Mouse (Mus musculus) lung, postnatal 14 days (tissue): ENCODE measurements around the gene Iqce.
A peak's percentile ranks its signal among the peaks of the same experiment; 100 is the strongest.

ENCODE experiments used
- DNase-seq: peaks from one replicate; pipeline ENCODE4 v3.0.0; 2021

Gene Iqce

DNA sequence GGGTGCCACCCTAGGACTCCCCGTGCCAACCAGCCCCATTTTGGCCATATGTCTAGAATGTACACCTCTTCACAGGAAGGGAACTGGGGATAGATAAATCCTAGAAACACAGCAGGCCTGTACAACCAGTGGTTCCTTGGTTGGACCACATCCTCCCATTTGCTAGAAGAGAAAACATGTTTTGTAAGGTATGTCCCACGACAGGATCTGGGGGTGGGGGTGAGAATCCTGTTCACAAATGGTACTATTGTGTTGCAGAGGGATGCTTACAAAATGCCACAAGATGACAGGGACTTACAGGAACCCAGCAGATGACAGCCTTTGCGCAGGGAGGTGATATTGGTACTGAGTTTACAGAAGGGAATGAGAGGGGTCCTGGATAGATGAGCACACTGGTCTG is 64.2 kb downstream of the Iqce start:
- DNase-seq = no peak

DNA sequence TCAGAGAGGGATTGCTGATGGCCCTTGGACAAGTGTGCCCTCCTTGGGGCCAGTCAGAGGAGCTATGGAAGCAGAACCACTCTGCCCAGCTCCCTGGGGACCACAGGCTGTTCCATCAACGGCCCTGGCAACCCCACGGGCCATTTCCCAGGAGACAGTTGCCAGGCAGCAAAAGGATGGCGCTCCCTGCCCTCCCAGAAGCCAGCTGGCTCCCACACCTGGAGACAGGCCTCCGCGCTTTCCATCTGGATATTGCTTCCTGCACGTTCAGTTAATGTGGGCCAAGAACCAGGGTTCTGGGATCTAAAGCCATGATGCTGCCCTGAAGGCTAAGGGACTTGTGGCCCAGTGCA is 65.1 kb downstream of the Iqce start:
- no peak for DNase-seq

DNA sequence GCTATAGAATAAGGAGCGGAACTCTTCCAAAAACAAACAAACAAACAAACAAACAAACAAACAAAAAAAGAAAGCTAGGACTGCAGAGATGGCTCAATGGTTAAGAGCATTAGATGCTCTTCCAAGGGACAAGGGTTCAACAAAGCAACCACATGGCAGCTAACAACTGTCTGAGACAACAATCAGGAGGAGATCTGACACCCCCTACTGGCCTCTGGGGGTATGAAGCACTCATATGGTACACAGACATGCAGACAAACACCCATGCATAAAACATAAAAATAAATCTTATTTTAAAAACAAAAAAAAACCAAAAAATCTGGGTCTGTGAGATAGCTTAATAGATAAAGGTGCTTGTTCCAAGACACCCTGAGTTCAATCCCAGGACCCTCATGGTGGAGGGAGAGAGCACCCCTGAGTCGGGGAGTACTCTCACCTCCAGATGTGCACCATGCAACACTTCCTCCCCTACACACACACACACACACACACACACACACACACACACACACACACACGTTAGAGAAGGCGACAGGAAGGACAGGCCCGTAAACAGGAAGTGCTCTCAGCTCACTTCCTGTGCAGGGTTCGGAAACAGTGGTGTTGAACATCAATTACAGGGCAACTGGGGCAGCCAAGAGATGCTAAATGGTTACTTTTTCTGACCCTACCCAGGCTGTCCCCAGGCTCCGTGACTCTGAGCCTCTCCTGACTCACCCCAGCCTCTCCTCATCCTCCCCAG is 65.7 kb downstream of the Iqce start:
- no peak for DNase-seq

DNA sequence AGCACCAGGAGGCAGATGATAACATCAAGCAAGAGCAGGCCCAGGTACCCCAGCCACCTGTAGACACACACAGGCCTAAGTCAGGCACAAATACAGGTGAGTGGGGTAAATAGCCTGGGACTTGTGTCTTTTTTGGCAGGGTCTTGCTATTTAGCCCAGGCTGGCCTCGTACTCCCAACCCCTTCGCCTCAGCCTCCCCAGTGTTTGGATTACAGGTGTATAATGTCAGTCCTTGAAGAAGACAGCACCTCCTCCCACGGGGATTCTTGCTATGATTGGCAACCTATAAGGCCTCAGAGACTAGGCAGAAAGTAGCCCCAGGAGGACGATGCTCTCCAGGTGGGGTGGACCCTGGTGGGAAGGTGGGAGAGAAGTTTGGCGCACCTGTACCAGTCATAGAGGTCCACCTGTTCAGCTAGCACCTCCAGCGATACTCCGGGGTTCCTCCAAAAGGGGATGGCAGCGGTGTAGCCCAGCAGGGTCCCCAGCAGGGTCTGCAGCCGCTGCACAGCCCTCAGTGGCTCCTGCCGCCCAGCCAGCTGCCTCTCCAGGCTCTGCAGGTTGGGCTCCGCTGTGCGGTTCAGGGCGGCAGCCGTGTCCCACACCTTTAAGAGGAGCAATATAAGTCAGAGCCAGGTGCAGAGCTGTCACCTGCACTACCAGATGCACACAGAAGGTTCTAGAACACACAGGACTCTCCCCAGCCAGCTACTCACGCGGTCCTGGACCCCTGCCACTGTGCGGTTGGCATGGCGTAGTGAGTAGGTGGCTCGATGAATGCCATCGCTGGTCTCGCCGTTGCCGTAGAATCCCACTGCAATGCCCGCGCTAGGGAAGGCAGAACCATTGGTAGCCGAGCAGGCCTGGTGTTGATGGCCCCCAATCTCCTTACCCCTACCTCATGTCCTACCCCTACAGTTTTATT is 67.1 kb downstream of the Iqce start:
- no peak for DNase-seq

DNA sequence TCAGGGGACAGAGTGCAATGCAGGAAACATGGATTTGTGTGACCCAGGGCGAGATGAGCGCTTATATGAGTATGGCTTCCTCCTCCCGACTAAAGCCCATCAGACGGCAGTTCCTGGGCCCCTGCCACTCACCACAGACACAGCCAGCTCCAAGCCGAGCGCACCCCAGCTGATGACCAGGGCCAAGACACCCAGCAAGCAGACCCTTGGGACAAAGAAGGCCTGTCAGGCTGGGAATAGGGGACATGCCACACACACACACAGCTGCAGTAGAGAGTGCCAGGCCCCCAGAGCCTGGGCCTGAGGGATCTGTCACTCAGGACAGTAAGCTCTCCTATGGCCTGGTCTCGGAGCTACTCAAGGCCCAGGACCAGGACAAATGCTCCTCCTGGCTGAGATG is 68.7 kb downstream of the Iqce start:
- DNase-seq = no peak

DNA sequence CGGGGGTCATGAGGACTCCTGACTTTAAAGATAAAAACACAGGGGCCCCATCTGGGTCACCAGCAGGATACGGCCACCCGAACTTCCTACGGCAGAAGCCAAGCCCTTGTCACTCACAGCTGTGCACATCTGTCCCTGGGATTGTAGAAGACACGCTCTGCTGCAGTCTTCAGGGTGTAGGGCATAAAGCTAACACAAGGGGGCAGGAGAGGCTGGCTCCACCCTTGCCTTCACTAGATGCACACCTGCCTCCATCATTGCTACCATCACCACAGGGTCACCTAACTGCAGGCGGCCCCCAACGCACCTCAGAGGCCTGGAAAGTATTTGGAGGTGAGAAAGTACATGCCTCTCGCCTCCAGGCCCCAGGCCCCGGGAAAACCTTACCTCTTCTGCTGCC is 73.2 kb downstream of the Iqce start:
- no peak for DNase-seq

DNA sequence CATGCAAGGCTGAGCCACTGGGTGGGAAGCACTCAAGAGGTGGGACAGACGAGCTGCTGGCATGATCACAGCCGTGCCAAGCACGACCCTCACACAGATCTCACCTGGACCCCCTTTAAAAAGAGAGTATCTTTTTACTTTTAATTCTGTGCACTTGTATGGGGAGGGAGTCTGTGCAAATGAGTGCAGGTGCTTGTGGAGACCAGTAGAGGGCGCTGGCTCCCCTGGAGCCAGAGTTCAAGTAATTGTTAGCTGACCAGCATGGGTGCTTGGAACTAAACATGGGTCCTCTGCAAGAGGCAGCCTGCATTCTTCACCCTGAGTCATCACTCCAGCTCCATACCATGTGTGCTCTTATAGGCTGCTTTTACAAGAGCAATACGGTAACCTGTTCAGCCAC is 74.6 kb downstream of the Iqce start:
- DNase-seq = no peak

DNA sequence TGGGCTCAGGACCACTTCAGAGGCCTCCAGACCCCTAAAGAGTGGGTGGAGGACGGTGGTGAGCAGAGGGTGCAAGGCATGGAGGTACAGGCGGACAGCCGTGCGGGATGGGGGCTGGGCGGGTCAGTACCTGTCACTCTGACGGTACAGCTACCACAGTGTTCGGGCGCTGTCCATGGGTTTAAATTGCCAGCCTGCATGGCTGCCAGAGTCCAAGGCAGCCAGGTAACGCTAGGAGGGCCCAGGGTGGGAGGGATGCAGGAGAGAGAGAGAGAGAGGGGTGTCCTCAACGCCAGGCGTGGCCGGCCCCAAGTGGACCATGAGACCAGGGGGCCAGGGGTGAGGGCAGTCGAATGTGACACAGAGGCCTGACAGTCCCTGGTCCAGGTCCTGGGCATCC is 77.2 kb downstream of the Iqce start:
- no peak for DNase-seq

DNA sequence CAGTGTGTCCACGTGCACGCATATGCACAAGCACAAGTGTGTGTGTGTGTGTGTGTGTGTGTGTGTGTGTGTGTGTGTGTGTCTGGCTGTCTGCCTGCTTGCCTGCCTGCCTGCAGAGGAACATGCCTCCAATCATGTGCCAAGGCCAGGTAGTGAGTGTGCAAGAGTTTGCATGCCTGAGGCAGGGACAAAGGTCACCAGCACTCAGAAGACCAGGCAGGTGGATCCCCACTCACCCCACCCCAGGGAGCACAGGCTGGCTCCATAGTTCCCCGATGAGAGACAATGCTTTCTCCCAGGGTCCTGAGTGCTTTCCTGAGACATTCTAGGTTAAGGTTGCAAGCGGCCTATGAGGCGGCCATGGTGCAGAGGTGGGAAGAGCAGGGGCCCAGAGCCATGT is 77.9 kb downstream of the Iqce start:
- DNase-seq = no peak

DNA sequence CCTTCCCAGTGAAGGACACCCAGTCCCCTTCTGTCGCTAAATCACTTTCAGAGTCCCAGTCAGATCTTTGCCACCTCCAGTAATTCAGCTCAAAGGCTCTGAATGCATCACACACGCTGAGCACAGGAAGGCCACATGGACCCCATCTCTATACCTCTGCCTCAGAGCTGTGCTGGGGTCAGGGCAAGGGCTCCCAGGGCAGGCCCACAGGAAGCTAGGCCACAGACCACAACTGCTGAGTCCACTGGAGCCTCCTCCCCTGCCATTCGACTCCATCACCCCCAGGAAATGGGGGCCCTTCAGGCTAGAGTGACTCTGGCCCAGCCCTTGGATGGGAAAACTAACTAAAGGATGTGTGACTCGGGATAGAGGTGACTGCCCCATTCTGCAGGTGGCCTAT is 78.4 kb downstream of the Iqce start:
- DNase-seq = no peak

DNA sequence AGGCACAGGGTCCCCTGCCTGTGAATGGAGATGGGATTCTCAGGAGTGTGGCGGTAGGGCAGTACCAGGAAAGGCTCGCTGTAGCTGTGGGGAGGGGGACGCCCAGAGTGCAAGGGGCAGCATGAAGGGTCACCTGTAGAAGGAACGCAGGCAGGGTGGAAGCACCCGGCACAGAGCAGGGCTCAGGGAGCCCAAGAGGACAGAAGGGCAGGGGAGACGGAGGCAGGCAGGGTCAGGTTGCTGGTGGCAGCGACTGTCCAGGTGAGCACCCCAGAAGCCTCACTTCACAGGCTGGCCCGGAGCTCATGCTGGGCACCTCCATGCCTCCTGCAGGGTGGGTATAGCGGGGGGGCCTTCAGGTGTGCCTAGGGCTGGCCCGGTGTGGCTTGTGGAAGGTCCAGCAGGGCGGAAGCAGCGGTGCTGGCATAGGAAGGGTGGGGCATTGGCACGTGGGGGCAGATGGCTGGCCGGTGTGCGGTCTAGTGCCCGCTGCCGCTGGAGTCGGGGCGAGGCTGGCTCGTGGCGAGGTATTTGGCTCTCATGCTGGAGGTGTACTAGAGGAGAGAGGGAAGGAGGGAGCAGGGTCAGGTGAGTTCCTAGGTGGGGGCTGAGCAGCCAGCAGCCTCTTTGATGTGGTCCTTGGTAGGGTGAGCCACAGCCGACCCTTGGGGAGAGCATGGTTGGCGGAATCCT is 79.1 kb downstream of the Iqce start:
- no peak for DNase-seq

DNA sequence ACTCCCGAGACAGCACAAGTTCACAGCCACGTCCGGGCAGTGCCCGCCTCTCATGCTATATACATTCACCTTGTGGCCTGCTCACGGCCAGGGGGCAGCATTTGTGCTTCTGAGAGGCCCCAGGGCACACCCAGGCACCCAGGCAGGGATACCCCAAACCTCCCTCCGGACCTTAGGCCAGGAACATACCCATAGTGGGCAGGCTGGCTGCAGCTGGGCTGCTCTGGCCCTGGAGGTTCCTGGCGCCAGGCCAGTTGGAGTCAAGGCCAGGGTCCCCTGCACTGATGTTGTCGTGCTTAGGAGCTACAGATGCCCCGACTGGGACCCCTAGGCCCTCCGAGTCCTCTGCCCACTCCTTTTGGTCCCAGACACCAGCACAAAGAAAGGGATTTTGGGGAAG is 80.7 kb downstream of the Iqce start:
- DNase-seq = no peak

DNA sequence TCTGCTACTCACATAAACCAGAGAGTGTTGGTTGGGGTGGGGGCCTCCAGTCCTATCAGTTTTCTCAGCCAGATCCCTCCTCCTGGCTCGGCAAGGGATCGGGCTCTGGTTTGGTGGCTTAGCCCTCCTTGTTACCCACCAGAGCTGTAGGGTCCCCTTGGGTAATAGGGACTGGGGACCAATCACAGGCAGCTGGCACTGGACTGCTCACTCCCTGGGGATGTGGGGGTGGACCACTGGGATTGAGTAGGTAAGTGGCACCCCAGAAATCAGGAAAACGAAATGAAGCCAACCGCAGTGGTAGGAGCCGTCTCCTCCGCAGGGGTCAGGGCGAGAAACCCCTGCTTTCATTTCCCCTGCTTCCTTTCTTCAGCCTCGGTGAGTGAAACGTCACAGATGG is 81.1 kb downstream of the Iqce start:
- DNase-seq = no peak

DNA sequence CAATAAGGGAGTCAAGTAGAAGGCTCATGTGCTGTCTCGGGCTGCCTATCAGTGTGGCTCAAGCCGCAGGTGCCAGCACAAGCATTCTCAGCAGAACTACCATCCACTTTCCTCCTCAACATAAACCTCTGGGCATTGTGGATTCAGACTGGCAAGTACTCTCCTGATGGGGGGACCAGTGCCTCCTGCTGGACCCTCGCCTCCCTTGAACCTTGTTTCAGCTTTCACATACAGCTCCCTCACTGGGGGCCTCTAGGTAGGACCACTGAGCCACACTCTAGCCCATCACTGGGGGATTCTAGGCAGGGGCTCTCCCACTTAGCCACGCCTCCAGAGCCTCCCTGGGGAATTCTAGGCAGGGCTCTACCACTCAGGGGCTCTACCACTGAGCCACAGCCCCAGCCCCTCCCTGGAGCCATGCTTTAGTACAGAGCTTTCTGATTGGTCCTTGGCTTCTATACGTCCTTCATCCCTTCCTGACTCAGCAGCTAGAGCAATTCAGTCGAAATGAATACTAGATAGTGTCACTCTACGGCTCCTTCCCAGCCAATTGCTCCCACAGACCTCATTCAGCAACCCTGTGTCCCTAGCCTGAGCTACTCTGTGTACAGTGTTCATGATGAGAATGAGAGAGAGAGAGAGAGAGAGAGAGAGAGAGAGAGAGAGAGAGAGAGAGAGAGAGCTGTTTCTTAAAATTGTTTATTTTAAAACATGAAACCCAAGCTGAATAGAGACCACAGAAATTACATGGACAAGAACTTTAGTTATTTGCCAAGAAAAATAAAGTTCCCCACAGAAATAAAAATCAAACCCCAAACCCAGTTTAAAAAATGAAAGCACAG is 82.1 kb downstream of the Iqce start:
- no peak for DNase-seq

DNA sequence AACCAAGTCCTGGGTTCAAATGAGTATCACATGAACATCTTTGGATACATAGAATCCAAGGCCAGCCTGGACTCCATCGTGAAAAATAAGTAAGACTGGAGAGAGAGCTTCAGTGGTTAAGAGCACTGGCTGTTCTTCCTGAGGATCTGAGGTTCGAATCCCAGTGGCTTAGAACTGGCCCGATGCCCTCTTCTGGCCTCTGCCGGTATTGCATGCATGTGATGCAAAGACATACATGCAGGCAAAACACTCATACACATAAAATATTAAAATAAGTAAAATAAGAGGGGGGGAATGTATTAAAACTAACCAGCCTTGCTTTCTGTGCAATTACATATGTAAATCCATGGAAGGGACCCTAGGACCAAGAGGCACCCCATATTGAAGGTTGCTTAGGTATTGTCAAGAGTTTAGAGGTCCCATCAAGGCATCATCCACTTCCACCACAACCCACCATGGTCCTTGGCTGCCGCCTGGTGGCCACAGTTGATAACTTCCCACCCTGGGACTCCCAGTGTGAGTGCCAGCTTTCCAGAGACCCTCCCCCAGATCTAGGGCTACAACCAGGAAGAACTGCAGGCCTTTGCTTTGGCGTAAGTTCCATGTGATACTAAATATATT is 82.9 kb downstream of the Iqce start:
- DNase-seq = peak; percentile 88

DNA sequence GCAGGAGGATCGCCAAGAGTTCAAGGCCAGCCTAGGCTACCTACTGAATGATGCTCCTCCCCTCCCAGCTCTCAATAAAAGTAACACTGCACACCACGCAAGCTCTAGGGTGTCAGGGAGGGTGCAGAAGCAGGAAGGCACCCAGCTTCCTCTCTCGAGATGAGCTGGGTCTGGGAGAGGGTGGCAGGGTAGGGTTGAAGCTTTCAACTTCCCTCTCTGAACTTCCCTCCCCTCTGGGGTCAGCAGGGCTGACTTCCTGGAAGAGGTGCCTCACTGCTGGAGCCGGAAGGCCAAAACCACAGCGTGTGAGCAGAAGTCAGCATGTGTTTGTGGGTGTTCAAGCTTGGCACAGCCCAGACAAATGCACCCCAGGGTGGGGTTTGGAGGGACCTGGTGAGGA is 84.5 kb downstream of the Iqce start:
- DNase-seq = peak; percentile 50

DNA sequence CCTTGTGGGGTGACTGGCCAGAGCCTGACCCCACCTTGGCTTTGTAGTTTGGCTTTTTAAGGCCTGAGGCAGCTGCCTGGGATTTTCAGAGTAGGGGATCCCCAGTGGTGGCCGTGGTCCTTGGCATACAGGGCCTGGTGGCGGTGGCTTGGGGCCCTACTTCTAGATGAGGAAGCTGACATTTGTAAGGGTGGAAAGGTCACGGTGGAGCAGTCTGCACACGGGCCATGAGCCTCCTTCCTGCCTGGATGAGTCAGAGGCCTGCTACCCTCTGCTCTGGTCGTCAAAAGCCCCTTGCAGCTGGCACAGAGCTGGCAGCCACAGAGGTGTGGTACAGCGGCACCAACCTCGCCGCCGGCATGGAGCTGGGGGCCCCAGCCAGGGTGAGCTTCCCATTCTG is 85.5 kb downstream of the Iqce start:
- no peak for DNase-seq

DNA sequence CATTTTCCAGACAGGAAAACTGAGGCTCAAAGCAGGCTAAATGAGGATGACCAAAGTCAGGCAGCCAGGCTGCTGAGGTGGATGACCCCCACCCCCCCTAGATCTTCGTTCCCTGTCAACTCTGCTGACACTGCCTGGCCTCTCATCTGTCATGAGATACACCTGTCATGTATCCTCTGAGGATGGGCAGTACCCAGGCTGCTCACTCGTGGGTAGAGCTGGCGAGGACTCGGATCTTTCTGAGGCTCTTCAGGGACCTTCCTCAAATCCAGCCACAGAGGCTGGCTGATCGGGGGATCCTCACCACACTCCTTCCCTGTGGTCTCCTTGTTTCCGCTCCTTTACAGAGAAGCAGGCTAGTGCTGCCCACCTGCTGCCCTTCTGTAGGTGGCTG is 86.1 kb downstream of the Iqce start:
- no peak for DNase-seq

DNA sequence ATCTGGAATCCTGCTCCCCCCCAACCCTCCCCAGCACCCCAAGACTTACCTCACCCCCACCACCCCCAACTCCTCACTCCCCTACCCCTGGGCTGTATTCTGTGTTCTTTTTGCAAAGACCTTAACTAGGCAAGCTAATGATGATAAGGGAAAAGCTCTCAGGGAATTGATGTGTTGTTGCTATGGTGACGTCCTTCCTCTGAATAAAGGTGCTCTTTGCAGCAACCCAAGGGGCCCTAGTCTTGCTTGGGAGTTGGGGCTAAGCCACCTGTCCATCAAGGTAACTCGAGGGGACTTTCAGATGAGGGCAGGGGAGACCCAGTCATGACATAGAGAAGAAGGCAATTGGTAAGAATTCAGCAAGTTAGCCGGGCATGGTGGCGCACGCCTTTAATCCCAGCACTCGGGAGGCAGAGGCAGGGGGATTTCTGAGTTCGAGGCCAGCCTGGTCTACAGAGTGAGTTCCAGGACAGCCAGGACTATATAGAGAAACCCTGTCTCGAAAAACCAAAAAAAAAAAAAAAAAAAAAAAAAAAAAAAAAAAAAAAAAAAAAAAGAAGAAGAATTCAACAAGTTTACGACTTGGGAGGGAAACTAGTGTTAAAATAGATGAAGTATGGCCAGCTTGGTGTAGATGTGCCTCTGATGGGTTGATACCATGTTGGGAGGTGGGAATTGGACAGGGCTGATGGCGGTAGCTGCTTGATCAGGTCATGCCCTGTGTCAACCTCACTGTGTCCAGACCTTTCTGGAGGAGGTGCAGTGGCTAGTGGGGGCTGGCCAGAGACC is 86.7 kb downstream of the Iqce start:
- no peak for DNase-seq

DNA sequence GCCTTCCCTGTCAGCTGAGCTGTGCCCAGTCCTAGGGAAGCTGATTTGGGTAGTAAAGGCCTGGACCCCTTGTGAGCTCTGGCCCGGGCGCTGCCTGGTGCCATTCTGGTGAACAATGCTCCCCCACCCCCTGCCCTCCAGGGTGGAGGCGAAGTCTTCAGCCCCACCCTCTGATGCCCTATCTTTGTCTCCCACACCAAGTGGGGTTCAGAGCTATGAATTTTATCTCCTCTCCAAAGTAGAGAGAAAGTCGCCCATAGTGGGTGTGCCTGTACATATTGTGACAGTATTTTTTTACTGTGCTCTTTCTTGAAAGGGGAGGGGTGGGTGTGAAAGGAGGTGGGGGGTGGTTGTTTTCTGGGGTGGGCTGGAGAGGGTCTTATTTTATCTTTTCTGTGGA is 87.3 kb downstream of the Iqce start:
- DNase-seq = no peak

DNA sequence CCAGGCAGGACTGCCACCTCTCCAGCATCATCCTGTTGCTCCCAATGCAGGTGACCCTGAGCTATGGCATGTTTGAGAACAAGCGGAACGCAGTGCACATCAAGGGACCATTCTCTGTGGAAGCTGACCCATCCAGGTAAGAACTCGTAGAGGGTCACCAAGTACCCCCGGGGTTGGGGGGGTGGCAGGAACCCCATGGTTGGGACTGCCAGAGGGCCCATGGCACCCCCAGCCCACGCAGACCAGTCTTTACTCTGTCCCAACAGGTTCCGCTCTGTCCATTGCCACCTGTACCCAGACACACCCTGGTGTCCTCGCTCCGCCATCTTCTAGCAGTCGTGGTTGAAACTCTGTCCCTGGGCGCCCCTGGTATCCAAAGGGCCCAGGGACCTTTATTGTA is 88.0 kb downstream of the Iqce start:
- DNase-seq = no peak

DNA sequence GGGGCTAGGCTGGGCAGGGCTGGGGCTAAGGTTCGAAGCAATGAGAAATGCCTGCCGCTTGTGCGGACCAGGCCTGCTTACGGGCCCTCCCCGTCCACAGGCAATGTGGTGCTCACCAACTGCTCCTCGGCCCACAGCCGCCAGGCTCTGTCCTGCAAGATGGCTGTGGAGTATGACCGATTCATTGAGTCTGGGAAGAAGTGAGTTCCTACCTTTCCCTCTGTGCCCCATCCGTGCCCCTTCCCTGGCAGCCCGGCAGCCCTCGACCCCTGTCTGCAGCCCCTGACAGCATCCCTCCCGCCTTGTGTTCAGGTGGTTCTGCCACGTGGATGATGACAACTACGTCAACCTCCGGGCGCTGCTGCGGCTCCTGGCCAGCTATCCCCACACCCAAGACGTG is 90.0 kb downstream of the Iqce start:
- DNase-seq = no peak
